Mouse (Mus musculus): ENCODE measurements at regions not wholly inside any gene's neighbourhood (a gene's known extent, or its start where the extent isn't known, plus 50 kb on each side); places are given as distances from the start of the nearest gene placed in this dataset.

DNA sequence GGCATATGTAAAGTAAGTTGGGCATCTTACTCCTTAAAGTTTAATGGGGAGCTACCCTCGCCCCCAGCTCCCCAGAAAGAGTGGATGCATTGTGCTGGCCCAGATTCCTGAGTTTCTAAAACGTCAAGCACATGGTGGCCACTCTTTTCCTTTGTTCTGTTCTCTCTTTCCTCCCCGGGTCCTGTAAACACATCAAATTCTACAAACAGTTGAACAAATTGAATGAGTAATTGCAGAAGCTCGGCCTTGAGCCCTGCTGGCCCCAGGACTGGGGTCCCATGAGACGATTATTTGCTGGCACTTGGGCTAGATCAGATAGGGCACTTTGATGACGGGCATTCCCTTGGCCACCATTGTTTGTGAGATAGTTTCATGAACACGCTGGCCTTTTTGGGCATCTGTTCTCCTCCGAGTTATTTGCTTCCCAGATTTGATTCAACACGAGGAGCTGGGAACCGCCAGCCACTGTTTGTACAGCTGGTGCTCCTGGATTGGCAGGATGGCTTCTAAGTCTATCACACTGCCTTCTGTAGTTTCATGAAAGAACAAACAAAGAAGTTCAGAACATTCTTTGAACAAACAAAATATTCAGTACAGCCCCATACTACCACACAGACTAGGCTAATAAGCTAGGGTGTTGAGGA lies 257.5 kb upstream of the Msx2 start:
- Histone ChIP-seq H3K36me3 (ENCODE audit: insufficient read depth, low read length) (no peaks in the 10 kb centered on the region), H3K9ac (replicated peaks; ENCODE audit: low read length) (no peak overlapping the region), H3K27ac (ENCODE audit: low read length) (no peak overlapping the region), H3K4me1 (ENCODE audit: insufficient read depth, low read length) (0 out of 2 replicates have a peak, but pooled peaks cover 5% of the 10 kb centered on the region), H3K9me3 (ENCODE audit: low read length) (no peaks in the 10 kb centered on the region), H3K27me3 (ENCODE audit: insufficient read depth, low read length) (no peaks in the 10 kb centered on the region), H3K4me3 (ENCODE audit: low read length) (no peak overlapping the region), H3K4me2 (replicated peaks; ENCODE audit: low read depth, low read length) (no peak overlapping the region)
- WGBS, result 68% methylated on average over 10 of the region's 10 CpGs
- ATAC-seq (ENCODE audit: low FRiP score, low TSS enrichment), result no peak

DNA sequence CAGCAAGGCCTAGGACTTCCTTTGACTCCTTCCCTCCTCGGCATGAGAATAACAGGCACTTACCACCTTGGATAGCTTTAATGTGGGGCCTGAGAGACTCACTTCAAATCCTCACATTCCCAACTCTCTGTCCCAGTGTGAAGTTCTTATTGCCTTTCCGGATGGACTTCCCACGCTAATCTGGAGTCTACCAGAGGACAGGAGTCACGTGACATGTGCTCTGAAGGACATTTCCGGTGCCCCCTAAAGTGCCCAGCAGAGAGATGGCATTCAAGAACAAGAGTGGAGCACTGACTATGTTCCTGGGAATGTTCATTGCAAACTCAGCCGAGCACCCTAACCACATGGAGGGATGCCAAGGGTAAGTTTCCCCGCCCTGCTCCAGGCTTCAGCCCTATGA lies 257.0 kb upstream of the Msx2 start:
- WGBS, result 87% methylated on average over 7 of the region's 7 CpGs
- H3K9ac ChIP-seq (replicated peaks; ENCODE audit: low read length), result no peak overlapping the region
- H3K4me2 ChIP-seq (replicated peaks; ENCODE audit: low read depth, low read length), result no peak overlapping the region
- no peak overlapping the region for H3K27ac ChIP-seq (ENCODE audit: low read length)
- 0 out of 2 replicates have a peak, but pooled peaks cover 1% of the 10 kb centered on the region for H3K4me1 ChIP-seq (ENCODE audit: insufficient read depth, low read length)
- no peaks in the 10 kb centered on the region for H3K9me3 ChIP-seq (ENCODE audit: low read length)
- no peak for ATAC-seq (ENCODE audit: low FRiP score, low TSS enrichment)
- H3K4me3 ChIP-seq (ENCODE audit: low read length), result no peak overlapping the region
- no peaks in the 10 kb centered on the region for H3K36me3 ChIP-seq (ENCODE audit: insufficient read depth, low read length)
- no peaks in the 10 kb centered on the region for H3K27me3 ChIP-seq (ENCODE audit: insufficient read depth, low read length)

DNA sequence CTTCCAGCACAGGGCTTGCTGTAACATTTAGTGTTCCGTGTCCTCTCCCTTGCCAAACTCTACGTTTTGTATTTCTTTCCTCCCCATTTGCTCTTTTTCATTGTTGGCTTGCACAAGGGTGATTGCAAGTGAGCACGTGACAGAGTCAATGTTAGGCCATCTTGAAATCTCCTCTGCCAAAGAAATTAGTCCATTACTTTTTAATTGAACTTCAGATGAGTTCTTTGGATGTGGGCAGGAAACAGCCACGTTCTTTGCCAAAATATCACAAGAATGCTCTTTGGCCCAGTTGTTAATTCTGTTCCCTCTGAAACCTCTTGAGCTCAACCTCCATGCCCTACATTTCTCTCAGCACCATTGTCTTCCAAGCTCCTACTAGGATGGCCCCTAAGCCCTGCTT lies 253.2 kb upstream of the Msx2 start:
- H3K4me3 ChIP-seq (ENCODE audit: low read length), result no peak overlapping the region
- H3K4me2 ChIP-seq (replicated peaks; ENCODE audit: low read depth, low read length), result no peak overlapping the region
- H3K27ac ChIP-seq (ENCODE audit: low read length), result no peak overlapping the region
- peaks cover 7% of the 10 kb centered on the region for H3K4me1 ChIP-seq (ENCODE audit: insufficient read depth, low read length)
- H3K27me3 ChIP-seq (ENCODE audit: insufficient read depth, low read length), result no peaks in the 10 kb centered on the region
- ATAC-seq (ENCODE audit: low FRiP score, low TSS enrichment), result no peak
- no peak overlapping the region for H3K9ac ChIP-seq (replicated peaks; ENCODE audit: low read length)
- WGBS, result 80% methylated on average over 4 of the region's 4 CpGs
- H3K36me3 ChIP-seq (ENCODE audit: insufficient read depth, low read length), result no peaks in the 10 kb centered on the region
- no peaks in the 10 kb centered on the region for H3K9me3 ChIP-seq (ENCODE audit: low read length)

DNA sequence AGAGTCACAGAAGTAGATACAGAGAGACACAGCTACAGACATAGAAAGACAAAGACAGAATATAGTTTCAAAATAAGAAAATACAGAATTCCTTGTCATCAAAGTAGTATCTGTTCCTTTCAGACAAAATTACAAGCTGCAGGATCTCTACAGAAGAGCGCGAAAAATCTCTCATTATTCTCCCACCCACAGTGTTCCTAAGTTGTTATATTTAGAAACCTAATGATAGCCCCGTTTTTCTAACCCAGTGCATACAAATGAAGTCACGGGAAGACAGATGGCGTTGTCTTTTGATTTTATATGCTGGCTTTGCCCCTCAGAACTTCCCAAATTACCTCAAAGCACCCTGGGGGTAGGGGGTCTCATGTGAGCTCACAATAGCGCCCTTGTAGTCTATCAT lies 250.0 kb upstream of the Msx2 start:
- no peak overlapping the region for H3K4me3 ChIP-seq (ENCODE audit: low read length)
- 75% methylated on average over 6 of the region's 6 CpGs for WGBS
- no peaks in the 10 kb centered on the region for H3K9me3 ChIP-seq (ENCODE audit: low read length)
- H3K36me3 ChIP-seq (ENCODE audit: insufficient read depth, low read length), result no peaks in the 10 kb centered on the region
- H3K4me2 ChIP-seq (replicated peaks; ENCODE audit: low read depth, low read length), result no peak overlapping the region
- H3K9ac ChIP-seq (replicated peaks; ENCODE audit: low read length), result no peak overlapping the region
- peaks cover 8% of the 10 kb centered on the region for H3K4me1 ChIP-seq (ENCODE audit: insufficient read depth, low read length)
- no peak for ATAC-seq (ENCODE audit: low FRiP score, low TSS enrichment)
- H3K27ac ChIP-seq (ENCODE audit: low read length), result no peak overlapping the region
- no peaks in the 10 kb centered on the region for H3K27me3 ChIP-seq (ENCODE audit: insufficient read depth, low read length)

DNA sequence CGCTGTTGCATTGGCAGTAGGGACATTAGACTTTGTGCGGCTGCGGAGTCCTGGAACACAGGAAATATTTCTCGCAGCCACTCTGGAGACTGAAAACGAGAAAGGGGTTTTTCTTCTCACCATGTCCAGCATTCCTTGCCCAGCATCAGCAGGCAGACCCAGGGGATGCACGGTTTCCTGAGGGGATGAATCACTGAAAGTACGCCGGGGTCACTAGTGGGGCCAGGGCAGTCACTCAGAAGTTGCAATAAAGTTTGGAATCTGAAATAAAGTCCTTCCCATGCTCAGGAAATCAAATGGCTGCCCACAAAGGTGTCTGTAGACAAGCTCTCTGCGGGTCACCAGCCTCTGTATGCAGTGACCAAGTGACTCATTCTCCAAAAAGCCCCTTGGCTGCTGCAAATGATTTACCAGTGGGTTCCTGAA lies 248.2 kb upstream of the Msx2 start:
- WGBS, result 34% methylated on average over 9 of the region's 9 CpGs
- H3K4me2 ChIP-seq (replicated peaks; ENCODE audit: low read depth, low read length), result no peak overlapping the region
- H3K9ac ChIP-seq (replicated peaks; ENCODE audit: low read length), result no peak overlapping the region; the same call in 1 of the 2 replicates
- H3K27me3 ChIP-seq (ENCODE audit: insufficient read depth, low read length), result no peaks in the 10 kb centered on the region
- H3K27ac ChIP-seq (ENCODE audit: low read length), result peak overlapping the region; percentile 81
- peak; percentile 81 for ATAC-seq (ENCODE audit: low FRiP score, low TSS enrichment)
- peaks cover 8% of the 10 kb centered on the region for H3K4me1 ChIP-seq (ENCODE audit: insufficient read depth, low read length)
- H3K4me3 ChIP-seq (ENCODE audit: low read length), result no peak overlapping the region
- H3K36me3 ChIP-seq (ENCODE audit: insufficient read depth, low read length), result no peaks in the 10 kb centered on the region
- no peaks in the 10 kb centered on the region for H3K9me3 ChIP-seq (ENCODE audit: low read length)

DNA sequence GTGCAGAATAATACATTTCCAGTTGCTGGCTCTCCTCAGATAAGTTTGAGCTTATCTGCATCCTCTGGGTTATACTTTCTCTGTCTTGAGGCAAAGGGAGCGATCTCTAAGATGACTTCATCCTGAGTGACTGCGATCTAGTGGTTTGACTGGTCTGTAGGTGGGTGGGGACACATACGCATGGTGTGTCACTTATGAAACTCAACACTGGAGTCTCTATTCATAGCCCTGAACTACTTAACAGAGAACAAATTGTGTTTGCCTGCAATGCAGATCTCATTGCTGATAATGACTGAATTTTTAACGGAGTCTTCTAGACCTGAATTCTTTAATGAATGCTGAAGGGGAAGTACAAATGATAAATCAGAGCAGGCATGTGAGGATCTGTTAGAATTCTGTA lies 244.7 kb upstream of the Msx2 start:
- Histone ChIP-seq H3K4me1 (ENCODE audit: insufficient read depth, low read length) (peaks cover 8% of the 10 kb centered on the region), H3K36me3 (ENCODE audit: insufficient read depth, low read length) (no peaks in the 10 kb centered on the region), H3K4me3 (ENCODE audit: low read length) (no peak overlapping the region), H3K4me2 (replicated peaks; ENCODE audit: low read depth, low read length) (no peak overlapping the region), H3K27me3 (ENCODE audit: insufficient read depth, low read length) (no peaks in the 10 kb centered on the region), H3K9me3 (ENCODE audit: low read length) (no peaks in the 10 kb centered on the region), H3K9ac (replicated peaks; ENCODE audit: low read length) (no peak overlapping the region), H3K27ac (ENCODE audit: low read length) (no peak overlapping the region)
- no peak for ATAC-seq (ENCODE audit: low FRiP score, low TSS enrichment)
- 82% methylated on average over 4 of the region's 4 CpGs for WGBS

DNA sequence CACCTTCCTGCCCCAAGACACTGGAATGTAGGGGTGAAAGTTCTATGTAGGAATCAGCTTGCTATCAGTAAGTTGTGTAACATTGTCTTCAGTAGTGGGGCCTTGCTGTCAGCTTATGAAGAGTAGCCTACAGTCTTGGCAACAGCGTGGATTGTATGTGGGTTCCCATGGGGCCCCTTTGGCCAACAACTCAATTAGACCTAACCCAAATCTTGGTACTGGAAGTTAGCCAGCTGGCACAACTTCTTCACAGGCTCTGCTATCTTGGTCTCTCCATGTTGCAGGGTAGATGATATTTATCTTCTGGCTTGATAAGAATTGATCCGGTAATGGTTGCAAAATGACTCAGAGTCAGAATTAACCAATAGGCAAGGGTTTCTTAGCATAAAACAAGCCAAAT lies 244.2 kb upstream of the Msx2 start:
- no peaks in the 10 kb centered on the region for H3K36me3 ChIP-seq (ENCODE audit: insufficient read depth, low read length)
- H3K9ac ChIP-seq (replicated peaks; ENCODE audit: low read length), result no peak overlapping the region
- WGBS, result 81% methylated on average over 2 of the region's 2 CpGs
- no peak for ATAC-seq (ENCODE audit: low FRiP score, low TSS enrichment)
- H3K4me2 ChIP-seq (replicated peaks; ENCODE audit: low read depth, low read length), result no peak overlapping the region
- H3K27me3 ChIP-seq (ENCODE audit: insufficient read depth, low read length), result no peaks in the 10 kb centered on the region
- no peak overlapping the region for H3K4me3 ChIP-seq (ENCODE audit: low read length)
- no peak overlapping the region for H3K27ac ChIP-seq (ENCODE audit: low read length)
- H3K9me3 ChIP-seq (ENCODE audit: low read length), result no peaks in the 10 kb centered on the region
- peaks cover 8% of the 10 kb centered on the region for H3K4me1 ChIP-seq (ENCODE audit: insufficient read depth, low read length)

DNA sequence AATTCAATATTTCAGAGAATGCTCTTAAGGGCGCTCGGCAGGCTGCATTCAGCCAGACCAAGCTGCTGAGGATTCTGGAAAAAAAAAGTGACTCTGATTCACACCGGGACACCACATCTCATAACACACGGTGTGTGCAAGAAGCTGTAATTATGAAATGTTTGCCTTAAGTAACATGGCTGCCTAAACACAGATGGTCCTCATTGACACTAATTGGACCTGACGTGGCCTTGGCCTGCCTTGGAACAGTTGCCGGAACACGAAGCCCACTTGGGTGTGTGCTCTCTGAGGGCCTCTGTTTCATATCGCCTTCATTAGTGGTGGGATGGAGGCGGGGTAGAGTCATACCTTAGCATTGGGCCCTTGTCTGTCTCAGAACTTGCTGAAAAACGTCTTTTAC lies 236.2 kb upstream of the Msx2 start:
- no peak overlapping the region for H3K4me3 ChIP-seq (ENCODE audit: low read length)
- 77% methylated on average over 10 of the region's 10 CpGs for WGBS
- H3K36me3 ChIP-seq (ENCODE audit: insufficient read depth, low read length), result no peaks in the 10 kb centered on the region
- H3K27ac ChIP-seq (ENCODE audit: low read length), result no peak overlapping the region
- ATAC-seq (ENCODE audit: low FRiP score, low TSS enrichment), result no peak
- H3K27me3 ChIP-seq (ENCODE audit: insufficient read depth, low read length), result no peaks in the 10 kb centered on the region
- no peaks in the 10 kb centered on the region for H3K9me3 ChIP-seq (ENCODE audit: low read length)
- H3K9ac ChIP-seq (replicated peaks; ENCODE audit: low read length), result no peak overlapping the region
- H3K4me2 ChIP-seq (replicated peaks; ENCODE audit: low read depth, low read length), result no peak overlapping the region
- H3K4me1 ChIP-seq (ENCODE audit: insufficient read depth, low read length), result no peaks in the 10 kb centered on the region

DNA sequence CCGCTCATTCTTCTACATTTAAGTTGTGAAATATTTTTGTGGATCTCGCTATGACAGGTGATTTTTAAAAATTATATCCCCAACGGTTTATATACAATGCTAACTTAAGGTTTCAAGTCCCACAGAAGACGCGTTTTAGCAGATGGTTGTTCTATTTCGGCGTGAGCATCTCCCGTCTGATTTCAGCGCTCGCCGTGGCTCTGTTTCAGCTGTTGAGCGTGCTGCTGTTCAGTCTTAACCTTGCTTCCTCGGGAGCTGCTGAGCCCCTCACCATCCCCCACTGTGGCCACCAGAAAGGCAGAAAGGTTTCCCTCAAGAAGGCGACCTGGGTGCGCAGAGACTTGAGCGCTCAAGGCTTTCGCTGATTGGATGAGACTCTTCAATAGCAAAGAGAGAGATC lies 234.7 kb upstream of the Msx2 start:
- no peak for ATAC-seq (ENCODE audit: low FRiP score, low TSS enrichment)
- Histone ChIP-seq H3K4me1 (ENCODE audit: insufficient read depth, low read length) (no peaks in the 10 kb centered on the region), H3K36me3 (ENCODE audit: insufficient read depth, low read length) (no peaks in the 10 kb centered on the region), H3K9me3 (ENCODE audit: low read length) (no peaks in the 10 kb centered on the region), H3K27ac (ENCODE audit: low read length) (no peak overlapping the region), H3K27me3 (ENCODE audit: insufficient read depth, low read length) (no peaks in the 10 kb centered on the region), H3K9ac (replicated peaks; ENCODE audit: low read length) (no peak overlapping the region), H3K4me3 (ENCODE audit: low read length) (no peak overlapping the region), H3K4me2 (replicated peaks; ENCODE audit: low read depth, low read length) (no peak overlapping the region)
- WGBS, result 87% methylated on average over 17 of the region's 17 CpGs

DNA sequence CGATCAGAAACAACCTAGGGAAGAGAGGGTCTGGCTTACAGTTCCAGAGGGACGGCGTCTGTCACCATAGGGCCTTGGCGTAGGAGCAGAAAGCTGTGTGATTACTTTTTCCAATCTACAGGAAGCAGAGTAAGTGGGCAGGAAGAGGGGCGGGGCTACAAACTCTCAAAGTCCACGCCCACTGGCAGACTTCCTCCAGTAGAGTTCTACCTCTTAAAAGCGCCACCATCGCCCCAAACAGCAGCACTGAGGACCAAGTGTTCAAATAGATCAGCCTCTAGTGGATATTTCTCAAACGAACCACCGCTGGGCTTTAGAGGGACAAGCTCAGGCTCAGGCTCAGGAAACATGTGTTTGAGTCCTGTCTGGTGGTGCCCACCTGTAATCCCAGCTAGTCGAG lies 231.2 kb upstream of the Msx2 start:
- Histone ChIP-seq H3K27me3 (ENCODE audit: insufficient read depth, low read length) (no peaks in the 10 kb centered on the region), H3K4me1 (ENCODE audit: insufficient read depth, low read length) (no peaks in the 10 kb centered on the region), H3K9ac (replicated peaks; ENCODE audit: low read length) (no peak overlapping the region), H3K27ac (ENCODE audit: low read length) (no peak overlapping the region), H3K4me2 (replicated peaks; ENCODE audit: low read depth, low read length) (no peak overlapping the region), H3K4me3 (ENCODE audit: low read length) (no peak overlapping the region), H3K36me3 (ENCODE audit: insufficient read depth, low read length) (no peaks in the 10 kb centered on the region), H3K9me3 (ENCODE audit: low read length) (no peaks in the 10 kb centered on the region)
- 85% methylated on average over 11 of the region's 11 CpGs for WGBS
- ATAC-seq (ENCODE audit: low FRiP score, low TSS enrichment), result no peak

All from kidney, embryonic 16.5 days (tissue).